Mouse (Mus musculus): Measurements from ENCODE around the gene Gm20716. TPM values are rescaled to one million over a fixed set of nuclear protein-coding genes. Genes with fewer than 3 reads are reported as not detected.
A peak's percentile ranks its signal among the peaks of the same experiment; 100 is the strongest.

The Gm20716 gene
- polyA plus RNA-seq, 1 experiment from 2014 or later: 17.1 TPM

DNA sequence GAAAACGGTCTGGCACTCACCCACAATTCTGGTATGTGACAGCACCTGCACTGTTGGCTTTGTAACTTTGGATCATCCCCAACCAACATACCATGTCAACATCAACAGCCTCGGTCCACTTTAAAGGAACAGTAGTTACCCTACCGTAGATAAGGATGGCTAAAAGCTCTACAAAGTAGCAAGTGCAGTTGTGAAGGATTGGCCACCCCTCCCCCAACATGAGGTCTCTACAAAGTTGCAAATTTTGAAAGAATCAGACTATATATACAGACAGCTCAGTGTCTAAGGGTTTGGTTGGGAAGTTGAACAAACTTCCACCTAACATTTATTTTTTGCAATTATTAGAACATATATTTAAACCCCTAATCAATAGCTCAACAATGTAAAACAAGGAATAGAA, 22.3 kb downstream of the Gm20716 start:
- Histone ChIP-seq H3K4me1 (replicated peaks; ENCODE audit: control insufficient read depth, insufficient read depth, low read length) (peaks cover 15% of the 10 kb centered on the region), H3K27ac (ENCODE audit: low read depth, low read length) (peak overlapping the region; percentile 99), H3K4me2 (peak overlapping the region; percentile 88), H3K9me3 (ENCODE audit: control insufficient read depth, low read length) (no peaks in the 10 kb centered on the region), H3K4me3 (ENCODE audit: low read depth, low read length) (peak overlapping the region; percentile 99; the same call in 1 of the 2 replicates), H3K9ac (ENCODE audit: low read depth, low read length) (peak overlapping the region; percentile 62), H3K27me3 (replicated peaks; ENCODE audit: control insufficient read depth, insufficient read depth, low read length) (no peaks in the 10 kb centered on the region), H3K36me3 (ENCODE audit: control insufficient read depth, insufficient read depth, low read length) (peaks cover 35% of the 10 kb centered on the region)
- ATAC-seq (replicated peaks; ENCODE audit: low FRiP score) (no peak), DNase-seq (ENCODE audit: low spot score) (no peak)
- WGBS: 81% methylated on average over 3 of the region's 3 CpGs

DNA sequence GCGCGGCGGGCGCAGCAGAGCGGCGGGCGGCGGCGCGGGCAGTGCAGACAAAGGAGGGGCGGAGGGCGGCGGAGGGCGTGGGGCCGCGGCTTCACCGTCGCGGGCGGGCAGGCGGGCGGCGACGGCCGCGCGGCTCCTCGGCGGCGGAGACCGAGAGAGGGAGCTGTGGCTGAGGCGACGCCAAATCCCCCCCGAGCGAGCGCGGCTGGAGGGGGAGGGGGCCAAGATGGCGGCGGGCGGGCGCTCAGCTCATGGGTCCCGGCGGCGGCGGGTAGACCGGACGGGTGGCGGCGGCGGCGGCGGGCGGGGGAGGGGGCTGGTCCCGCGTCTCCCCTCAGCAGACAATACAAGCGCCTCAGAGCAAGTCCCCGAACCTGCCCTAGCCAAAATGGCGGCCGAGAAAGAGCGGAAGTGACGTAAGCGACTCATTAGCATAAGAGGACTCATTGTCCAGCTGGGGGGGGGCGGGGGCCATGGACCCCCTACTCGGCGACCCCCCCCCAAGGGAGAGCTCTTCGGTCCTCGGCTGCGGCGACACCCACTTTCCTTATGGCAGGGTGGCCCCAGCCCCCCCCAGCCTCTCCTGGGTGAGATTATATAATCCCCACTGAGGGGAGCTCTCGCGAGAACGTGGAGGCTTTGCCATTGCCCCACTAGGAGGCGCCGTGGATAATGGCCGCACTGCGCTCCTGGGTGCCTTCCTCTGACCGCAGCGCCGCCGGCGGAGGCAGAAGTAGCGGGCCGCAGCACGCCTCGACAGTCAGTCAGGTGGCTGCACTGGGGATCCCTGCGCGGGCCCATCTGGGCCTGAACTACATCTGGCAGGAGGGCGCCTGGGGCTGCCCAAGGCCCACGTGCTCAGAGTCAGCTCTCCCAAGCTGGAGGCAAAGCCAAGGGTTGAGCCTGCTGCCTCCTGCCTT, 23.2 kb downstream of the Gm20716 start, which contains the start of gene Adnp:
Gene Adnp, minus strand, starts transcription at position 388 of the 920 bp plus-strand sequence.
- peak within 1 kb of the TSS; percentile 99 for H3K27ac ChIP-seq (ENCODE audit: low read depth, low read length)
- DNase-seq (ENCODE audit: low spot score) (peak; percentile 98), ATAC-seq (replicated peaks; ENCODE audit: low FRiP score) (peak; percentile 88)
- H3K36me3 ChIP-seq (ENCODE audit: control insufficient read depth, insufficient read depth, low read length): peaks cover 29% of the 10 kb centered on the region
- H3K9me3 ChIP-seq (ENCODE audit: control insufficient read depth, low read length): no peaks in the 10 kb centered on the region
- H3K9ac ChIP-seq (ENCODE audit: low read depth, low read length): peak within 1 kb of the TSS; percentile 100
- H3K4me2 ChIP-seq: peak within 1 kb of the TSS; percentile 88
- no peaks in the 10 kb centered on the region for H3K27me3 ChIP-seq (replicated peaks; ENCODE audit: control insufficient read depth, insufficient read depth, low read length)
- H3K4me1 ChIP-seq (replicated peaks; ENCODE audit: control insufficient read depth, insufficient read depth, low read length): peaks cover 15% of the 10 kb centered on the region
- peak within 1 kb of the TSS; percentile 99 for H3K4me3 ChIP-seq (ENCODE audit: low read depth, low read length)
- WGBS: under 1% methylated on average over 57 of the region's 89 CpGs

DNA sequence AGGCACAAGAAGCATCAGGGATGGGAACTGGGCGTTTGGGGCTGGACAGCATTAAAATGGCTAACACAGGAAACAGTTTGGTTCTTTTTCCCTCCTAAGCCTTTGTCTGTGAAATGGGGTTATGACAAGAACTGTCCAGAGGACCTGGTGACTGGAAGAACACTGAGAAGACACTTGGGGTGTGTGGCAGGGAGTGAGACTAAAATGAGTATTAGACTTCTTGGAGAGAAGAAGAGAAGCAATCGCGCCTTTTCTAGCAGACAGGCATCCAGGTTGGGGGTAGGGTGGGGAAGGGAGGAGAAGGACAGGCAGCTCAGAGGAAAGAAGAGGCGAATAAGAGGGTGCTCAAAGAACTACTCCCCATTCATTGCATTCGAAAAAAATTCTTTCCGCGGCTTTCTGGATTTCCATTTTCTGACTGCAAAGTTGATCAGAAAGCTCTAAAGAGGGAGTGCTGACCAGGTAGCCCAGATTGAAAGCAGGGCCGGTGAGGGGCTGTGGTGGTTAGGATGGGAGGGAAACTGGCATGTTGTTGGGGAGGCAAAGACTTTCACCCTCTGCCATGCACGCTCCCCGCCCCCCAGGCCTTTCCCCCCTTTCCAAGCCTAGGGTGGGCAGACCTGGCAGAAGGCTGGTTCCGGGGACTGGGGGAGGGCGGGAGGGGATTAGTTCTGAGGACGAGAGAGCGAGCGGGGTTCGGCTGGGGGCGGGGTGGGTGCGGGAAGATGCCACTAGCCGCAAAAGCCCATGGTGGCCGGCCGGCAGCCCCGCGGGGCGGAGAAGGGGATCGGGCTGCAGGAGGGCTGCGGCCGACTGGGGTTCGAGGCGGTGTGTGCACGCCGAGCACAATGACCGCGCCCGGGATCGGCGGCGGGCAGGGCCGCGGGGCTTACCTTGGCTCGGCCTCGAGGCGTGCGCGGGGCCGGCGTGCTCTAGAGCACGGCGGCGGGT, 24.2 kb downstream of the Gm20716 start:
- H3K4me2 ChIP-seq: peak overlapping the region; percentile 88
- peak; percentile 9 for ATAC-seq (replicated peaks; ENCODE audit: low FRiP score)
- no peaks in the 10 kb centered on the region for H3K9me3 ChIP-seq (ENCODE audit: control insufficient read depth, low read length)
- H3K9ac ChIP-seq (ENCODE audit: low read depth, low read length): peak overlapping the region; percentile 100
- H3K27ac ChIP-seq (ENCODE audit: low read depth, low read length): peak overlapping the region; percentile 99
- peak overlapping the region; percentile 99 for H3K4me3 ChIP-seq (ENCODE audit: low read depth, low read length)
- H3K27me3 ChIP-seq (replicated peaks; ENCODE audit: control insufficient read depth, insufficient read depth, low read length): no peaks in the 10 kb centered on the region
- peaks cover 21% of the 10 kb centered on the region for H3K4me1 ChIP-seq (replicated peaks; ENCODE audit: control insufficient read depth, insufficient read depth, low read length)
- WGBS: under 1% methylated on average over 44 of the region's 49 CpGs
- H3K36me3 ChIP-seq (ENCODE audit: control insufficient read depth, insufficient read depth, low read length): peaks cover 22% of the 10 kb centered on the region
- DNase-seq (ENCODE audit: low spot score): peak; percentile 54

DNA sequence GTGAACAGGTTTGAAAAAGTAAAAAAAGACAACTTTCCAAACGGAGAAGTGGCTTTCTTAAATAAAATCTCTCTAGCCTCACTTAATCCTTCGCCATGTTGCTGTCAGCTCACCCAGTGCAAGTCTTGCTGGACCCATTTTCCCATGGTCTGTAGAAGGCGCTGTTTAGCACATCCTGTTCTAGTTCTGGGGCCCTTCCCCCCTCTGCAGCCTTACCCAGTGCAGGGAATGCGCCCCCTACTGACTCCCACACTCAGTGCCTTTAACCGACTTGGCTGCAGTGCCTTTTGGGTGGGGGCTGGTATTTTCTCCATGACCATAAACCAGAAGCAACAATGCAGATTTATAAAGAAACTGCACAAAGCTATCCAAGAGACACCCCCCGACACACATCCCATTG, 24.9 kb downstream of the Gm20716 start:
- peaks cover 28% of the 10 kb centered on the region for H3K4me1 ChIP-seq (replicated peaks; ENCODE audit: control insufficient read depth, insufficient read depth, low read length)
- peak overlapping the region; percentile 100 for H3K9ac ChIP-seq (ENCODE audit: low read depth, low read length)
- peak overlapping the region; percentile 88 for H3K4me2 ChIP-seq
- H3K36me3 ChIP-seq (ENCODE audit: control insufficient read depth, insufficient read depth, low read length): peaks cover 20% of the 10 kb centered on the region
- no peaks in the 10 kb centered on the region for H3K9me3 ChIP-seq (ENCODE audit: control insufficient read depth, low read length)
- WGBS: 7% methylated on average over 6 of the region's 6 CpGs
- peak; percentile 57 for ATAC-seq (replicated peaks; ENCODE audit: low FRiP score)
- peak; percentile 87 for DNase-seq (ENCODE audit: low spot score)
- H3K27me3 ChIP-seq (replicated peaks; ENCODE audit: control insufficient read depth, insufficient read depth, low read length): no peaks in the 10 kb centered on the region
- peak overlapping the region; percentile 99; the same call in 1 of the 2 replicates for H3K27ac ChIP-seq (ENCODE audit: low read depth, low read length)
- H3K4me3 ChIP-seq (ENCODE audit: low read depth, low read length): peak overlapping the region; percentile 99

DNA sequence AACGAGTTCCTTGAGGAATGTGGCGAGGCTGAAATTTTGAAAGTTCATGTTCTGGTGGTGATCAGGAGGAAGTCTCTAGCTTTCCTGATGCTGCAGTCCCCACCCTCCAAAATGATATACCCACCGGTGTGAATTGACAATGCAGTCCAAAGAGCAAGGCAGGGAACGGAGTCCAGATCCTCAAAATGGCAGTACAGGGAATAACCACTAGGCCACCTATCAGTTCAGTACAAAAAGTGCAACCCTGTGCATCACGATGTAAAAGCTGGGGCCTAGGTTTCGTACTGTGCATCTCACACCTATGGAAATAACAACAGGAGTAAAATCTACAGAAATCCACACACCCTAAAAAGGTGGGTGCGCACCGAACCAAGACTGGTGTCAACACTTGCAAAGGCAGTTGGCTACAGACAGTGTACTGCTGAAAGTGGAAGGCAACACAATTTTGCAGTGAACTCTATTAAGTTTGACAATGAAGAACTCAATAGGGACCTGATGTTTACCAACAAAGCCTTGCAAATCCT, 25.6 kb downstream of the Gm20716 start:
- DNase-seq (ENCODE audit: low spot score): no peak
- peaks cover 33% of the 10 kb centered on the region for H3K4me1 ChIP-seq (replicated peaks; ENCODE audit: control insufficient read depth, insufficient read depth, low read length)
- peak overlapping the region; percentile 88 for H3K4me2 ChIP-seq
- H3K4me3 ChIP-seq (ENCODE audit: low read depth, low read length): peak overlapping the region; percentile 99
- H3K9me3 ChIP-seq (ENCODE audit: control insufficient read depth, low read length): no peaks in the 10 kb centered on the region
- no peaks in the 10 kb centered on the region for H3K27me3 ChIP-seq (replicated peaks; ENCODE audit: control insufficient read depth, insufficient read depth, low read length)
- no peak overlapping the region for H3K9ac ChIP-seq (ENCODE audit: low read depth, low read length)
- no peak for ATAC-seq (replicated peaks; ENCODE audit: low FRiP score)
- peaks cover 21% of the 10 kb centered on the region for H3K36me3 ChIP-seq (ENCODE audit: control insufficient read depth, insufficient read depth, low read length)
- WGBS: 85% methylated on average over 8 of the region's 8 CpGs
- H3K27ac ChIP-seq (ENCODE audit: low read depth, low read length): no peak overlapping the region

DNA sequence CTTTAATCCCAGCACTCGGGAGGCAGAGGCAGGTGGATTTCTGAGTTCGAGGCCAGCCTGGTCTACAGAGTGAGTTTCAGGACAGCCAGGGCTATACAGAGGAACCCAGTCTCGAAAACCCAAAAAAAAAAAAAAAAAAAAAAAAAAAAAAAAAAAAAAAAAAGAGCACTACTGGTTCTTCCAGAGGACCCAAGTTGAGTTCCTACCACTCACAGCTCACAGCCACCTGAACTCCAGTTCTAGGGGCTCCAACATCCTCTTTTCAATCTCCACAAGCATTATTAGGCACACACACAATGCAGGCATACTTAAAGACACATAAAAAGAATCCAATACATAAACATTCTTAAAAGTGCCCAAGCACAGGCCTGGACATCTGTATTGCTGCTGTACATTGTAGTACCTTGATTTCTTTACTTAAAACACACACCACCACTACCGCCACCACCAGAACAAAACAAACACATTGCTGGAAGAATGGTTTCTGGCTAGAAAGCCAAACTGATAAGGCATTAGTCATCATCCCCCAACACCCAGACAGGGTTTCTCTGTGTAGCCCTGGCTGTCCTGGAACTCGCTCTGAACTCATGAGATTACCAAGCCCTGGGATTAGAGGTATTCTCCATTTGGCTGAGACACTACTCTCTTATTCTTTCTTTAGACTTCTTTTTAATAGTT, 30.0 kb downstream of the Gm20716 start:
- no peaks in the 10 kb centered on the region for H3K27me3 ChIP-seq (replicated peaks; ENCODE audit: control insufficient read depth, insufficient read depth, low read length)
- ATAC-seq (replicated peaks; ENCODE audit: low FRiP score) (no peak), DNase-seq (ENCODE audit: low spot score) (no peak)
- no peak overlapping the region for H3K9ac ChIP-seq (ENCODE audit: low read depth, low read length)
- no peak overlapping the region for H3K27ac ChIP-seq (ENCODE audit: low read depth, low read length)
- H3K4me3 ChIP-seq (ENCODE audit: low read depth, low read length): no peak overlapping the region
- WGBS: 67% methylated on average over 5 of the region's 5 CpGs
- no peaks in the 10 kb centered on the region for H3K9me3 ChIP-seq (ENCODE audit: control insufficient read depth, low read length)
- peaks cover 23% of the 10 kb centered on the region for H3K36me3 ChIP-seq (ENCODE audit: control insufficient read depth, insufficient read depth, low read length)
- peaks cover 46% of the 10 kb centered on the region for H3K4me1 ChIP-seq (replicated peaks; ENCODE audit: control insufficient read depth, insufficient read depth, low read length)
- no peak overlapping the region for H3K4me2 ChIP-seq

DNA sequence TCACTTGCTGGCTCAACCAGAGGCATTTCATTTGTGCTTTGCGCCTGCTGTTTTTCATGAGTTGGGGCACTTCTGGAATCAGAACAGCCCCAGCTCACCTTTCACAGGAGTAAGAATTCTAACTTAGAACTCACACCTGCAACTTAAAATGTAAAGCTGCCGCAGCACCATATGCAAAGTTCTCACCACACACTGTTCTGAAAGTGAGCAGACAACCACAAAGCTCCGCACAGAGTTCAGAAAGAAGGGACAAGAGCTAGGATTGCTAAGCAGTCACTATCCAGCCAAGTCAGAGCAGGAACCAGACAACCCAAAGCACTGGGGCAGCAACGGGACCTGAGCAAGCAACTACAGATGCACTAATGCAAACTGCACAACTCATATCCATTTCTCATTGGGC, 30.7 kb downstream of the Gm20716 start:
- Histone ChIP-seq H3K9me3 (ENCODE audit: control insufficient read depth, low read length) (no peaks in the 10 kb centered on the region), H3K4me1 (replicated peaks; ENCODE audit: control insufficient read depth, insufficient read depth, low read length) (peaks cover 43% of the 10 kb centered on the region), H3K4me2 (no peak overlapping the region), H3K27ac (ENCODE audit: low read depth, low read length) (no peak overlapping the region), H3K9ac (ENCODE audit: low read depth, low read length) (no peak overlapping the region), H3K4me3 (ENCODE audit: low read depth, low read length) (no peak overlapping the region), H3K36me3 (ENCODE audit: control insufficient read depth, insufficient read depth, low read length) (peaks cover 20% of the 10 kb centered on the region), H3K27me3 (replicated peaks; ENCODE audit: control insufficient read depth, insufficient read depth, low read length) (no peaks in the 10 kb centered on the region)
- DNase-seq (ENCODE audit: low spot score) (no peak), ATAC-seq (replicated peaks; ENCODE audit: low FRiP score) (no peak)
- 86% methylated on average over 4 of the region's 4 CpGs for WGBS

DNA sequence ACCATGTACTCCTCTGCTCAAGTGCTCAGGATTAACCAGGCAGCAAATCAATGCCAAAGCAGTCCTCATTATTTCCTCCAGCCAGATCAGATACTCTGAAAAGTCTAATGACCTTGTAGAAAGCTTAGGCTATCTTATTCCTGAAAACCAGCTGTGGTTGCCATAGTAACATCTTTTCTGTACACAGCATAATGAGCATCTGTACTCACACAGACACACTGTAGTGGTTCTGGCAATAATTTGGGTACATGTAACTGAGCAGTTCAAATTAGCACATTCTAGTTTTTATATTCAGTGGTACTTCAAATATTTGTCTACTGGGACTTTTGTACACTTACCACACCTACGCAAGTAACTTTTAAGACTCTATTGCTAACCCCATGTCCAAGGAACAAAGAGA, 31.7 kb downstream of the Gm20716 start:
- Histone ChIP-seq H3K4me2 (no peak overlapping the region), H3K4me3 (ENCODE audit: low read depth, low read length) (no peak overlapping the region), H3K4me1 (replicated peaks; ENCODE audit: control insufficient read depth, insufficient read depth, low read length) (peaks cover 49% of the 10 kb centered on the region), H3K27me3 (replicated peaks; ENCODE audit: control insufficient read depth, insufficient read depth, low read length) (no peaks in the 10 kb centered on the region), H3K9me3 (ENCODE audit: control insufficient read depth, low read length) (no peaks in the 10 kb centered on the region), H3K36me3 (ENCODE audit: control insufficient read depth, insufficient read depth, low read length) (peaks cover 18% of the 10 kb centered on the region), H3K27ac (ENCODE audit: low read depth, low read length) (no peak overlapping the region), H3K9ac (ENCODE audit: low read depth, low read length) (no peak overlapping the region)
- no peak for ATAC-seq (replicated peaks; ENCODE audit: low FRiP score)
- no peak for DNase-seq (ENCODE audit: low spot score)
- WGBS: 84% methylated on average over 1 of the region's 1 CpGs
